Comparison of ENCODE assay signal across 8 mouse cellular contexts in genomic region chr14:54413877-54414700, GRCm38 (mm10). TPM values are rescaled to one million over a fixed set of nuclear protein-coding genes. Genes with fewer than 3 reads are reported as not detected.
A peak's percentile ranks its signal among the peaks of the same experiment; 100 is the strongest.
DNase-seq lines count a peak whose midpoint lies in the region; ATAC-seq lines count a peak whose summit lies in the region.

No protein-coding gene starts in this region.

- no peaks in the 10 kb centered on the region for H3K27me3 ChIP-seq in heart, embryonic 12.5 days (replicated peaks)
- no peaks in the 10 kb centered on the region for H3K27me3 ChIP-seq in kidney, embryonic 16.5 days (ENCODE audit: insufficient read depth, low read length)

- peak overlapping the region; percentile 61 for H3K4me2 ChIP-seq in heart, embryonic 12.5 days
- peak overlapping the region; percentile 48 for H3K4me2 ChIP-seq in kidney, embryonic 16.5 days (replicated peaks; ENCODE audit: low read depth, low read length)

- H3K27ac ChIP-seq in heart, embryonic 12.5 days (ENCODE audit: poor library complexity, severe bottlenecking), result no peak overlapping the region
- peak overlapping the region; percentile 70 for H3K27ac ChIP-seq in kidney, embryonic 16.5 days (ENCODE audit: low read length)

- peak; percentile 42; the same call in 1 of the 2 replicates for ATAC-seq in heart, embryonic 12.5 days (ENCODE audit: insufficient number of reproducible peaks, low FRiP score)
- peak; percentile 53 for ATAC-seq in kidney, embryonic 16.5 days (ENCODE audit: low FRiP score, low TSS enrichment)

- no peaks in the 10 kb centered on the region for H3K36me3 ChIP-seq in heart, embryonic 12.5 days
- H3K36me3 ChIP-seq in kidney, embryonic 16.5 days (ENCODE audit: insufficient read depth, low read length), result no peaks in the 10 kb centered on the region

- DNase-seq in thymus, postnatal 36 days, result peak; percentile 33 to 45
- DNase-seq in thymus, postnatal 14 days, result no peak
- DNase-seq in lung, postnatal 25 days (ENCODE audit: low spot score), result peak; percentile 56
- no peak for DNase-seq in cerebellum, postnatal 36 days
- no peak for DNase-seq in cerebellum, postnatal 4 days (ENCODE audit: low spot score in 2 of 2)
- no peak for DNase-seq in T-cell, adult 2 months (ENCODE audit: low spot score)

- peak overlapping the region; percentile 17 for H3K4me3 ChIP-seq in heart, embryonic 12.5 days
- H3K4me3 ChIP-seq in kidney, embryonic 16.5 days (ENCODE audit: low read length), result peak overlapping the region; percentile 24

- no peak overlapping the region for H3K9ac ChIP-seq in heart, embryonic 12.5 days
- peak overlapping the region; percentile 57 for H3K9ac ChIP-seq in kidney, embryonic 16.5 days (replicated peaks; ENCODE audit: low read length)

- peaks cover 52% of the 10 kb centered on the region for H3K4me1 ChIP-seq in heart, embryonic 12.5 days (replicated peaks)
- H3K4me1 ChIP-seq in kidney, embryonic 16.5 days (ENCODE audit: insufficient read depth, low read length), result peaks cover 44% of the 10 kb centered on the region

- 11% methylated on average over 18 of the region's 18 CpGs for WGBS in heart, embryonic 12.5 days
- WGBS in kidney, embryonic 16.5 days, result 7% methylated on average over 18 of the region's 18 CpGs

- H3K9me3 ChIP-seq in heart, embryonic 12.5 days (replicated peaks), result no peaks in the 10 kb centered on the region
- no peaks in the 10 kb centered on the region for H3K9me3 ChIP-seq in kidney, embryonic 16.5 days (ENCODE audit: low read length)

RNA-seq across cellular contexts. Expression of gene Slc7a7, which starts 3.5 kb away (rescaled TPM):
- 8.0 and 8.3 TPM in 2 replicates for polyA plus RNA-seq in heart, embryonic 12.5 days (2016; fragmentation: Nextera tagmentation; extraction: Ambion mirVana)
- polyA plus RNA-seq in kidney, embryonic 16.5 days (2015; fragmentation: Nextera tagmentation; extraction: Ambion mirVana), result 15.7 and 15.8 TPM in 2 replicates

RNA-seq across cellular contexts. Expression of gene Mrpl52, which starts 12.6 kb away (rescaled TPM):
- 284 and 290 TPM in 2 replicates for polyA plus RNA-seq in heart, embryonic 12.5 days (2016; fragmentation: Nextera tagmentation; extraction: Ambion mirVana)
- polyA plus RNA-seq in kidney, embryonic 16.5 days (2015; fragmentation: Nextera tagmentation; extraction: Ambion mirVana), result 202 and 227 TPM in 2 replicates

RNA-seq across cellular contexts. Expression of gene Mmp14, which starts 17.3 kb away (rescaled TPM):
- polyA plus RNA-seq in heart, embryonic 12.5 days (2016; fragmentation: Nextera tagmentation; extraction: Ambion mirVana), result 127 and 129 TPM in 2 replicates
- 152 and 156 TPM in 2 replicates for polyA plus RNA-seq in kidney, embryonic 16.5 days (2015; fragmentation: Nextera tagmentation; extraction: Ambion mirVana)

RNA-seq across cellular contexts. Expression of gene Lrp10, which starts 49.8 kb away (rescaled TPM):
- 50.3 and 55.8 TPM in 2 replicates for polyA plus RNA-seq in heart, embryonic 12.5 days (2016; fragmentation: Nextera tagmentation; extraction: Ambion mirVana)
- 58.8 and 65.1 TPM in 2 replicates for polyA plus RNA-seq in kidney, embryonic 16.5 days (2015; fragmentation: Nextera tagmentation; extraction: Ambion mirVana)

RNA-seq across cellular contexts. Expression of gene Oxa1l, which starts 53.5 kb away (rescaled TPM):
- polyA plus RNA-seq in heart, embryonic 12.5 days (2016; fragmentation: Nextera tagmentation; extraction: Ambion mirVana), result 53.3 and 57.6 TPM in 2 replicates
- 60.2 and 63.7 TPM in 2 replicates for polyA plus RNA-seq in kidney, embryonic 16.5 days (2015; fragmentation: Nextera tagmentation; extraction: Ambion mirVana)

Comparison
In these comparisons a context has a peak if more than half of its experiments do, and no peak if none do; other contexts are left out.
1. DNase-seq: peak in thymus, postnatal 36 days (2 of 2) and lung, postnatal 25 days (single experiment); none in thymus, postnatal 14 days (single experiment), cerebellum, postnatal 36 days (0 of 2), cerebellum, postnatal 4 days (0 of 2) and T-cell, adult 2 months (single experiment).